Mouse (Mus musculus): Measurements from ENCODE around the gene Trim47.

GRCm38 (mm10) chr11:116087194-116088130 is 39.5 kb downstream of the Trim47 start:
- peak; percentile 94 for TF ChIP-seq CTCF (IDR thresholded peaks at IDR 0.05; ENCODE audit: control insufficient read depth, insufficient read depth, insufficient read length)
- TF ChIP-seq MAX (IDR thresholded peaks at IDR 0.05), result peak; percentile 27
- TF ChIP-seq CEBPB (IDR thresholded peaks at IDR 0.05; ENCODE audit: low read depth), result peak; percentile 32
- TF ChIP-seq FOSL1 (IDR thresholded peaks at IDR 0.05; ENCODE audit: insufficient read depth, low read length, poor library complexity, severe bottlenecking), result no peak
- no peak for TF ChIP-seq MYOD1 (IDR thresholded peaks at IDR 0.05; ENCODE audit: control insufficient read depth, insufficient read length, low read depth)

Measured in C2C12 (cell line).